ENCODE assay signal across 8 mouse cellular contexts in genomic region chr13:98810143-98810542, GRCm38 (mm10). TPM values are rescaled to one million over a fixed set of nuclear protein-coding genes. Genes with fewer than 3 reads are reported as not detected.
DNase-seq lines count a peak whose midpoint lies in the region; ATAC-seq and TF ChIP-seq lines count a peak whose summit lies in the region.
"Had no signal": no experiment of that assay in that cellular context is flagged by ENCODE, and none has a peak within 500 bp of the region (broad histone marks: within the 10 kb centered on the region; RNA-seq: fewer than 3 reads in every experiment).

No protein-coding gene starts in this region.

- no peaks in the 10 kb centered on the region for H3K9me3 ChIP-seq in lung, embryonic 14.5 days (ENCODE audit: low read depth, low read length)
- no peaks in the 10 kb centered on the region for H3K9me3 ChIP-seq in heart, embryonic 16.5 days (replicated peaks; ENCODE audit: control insufficient read depth, low read length)
- H3K9me3 ChIP-seq: lung, embryonic 15.5 days had no signal

- H3K36me3 ChIP-seq in lung, embryonic 14.5 days (ENCODE audit: insufficient read depth), result peaks cover 3% of the 10 kb centered on the region; the same call in 1 of the 2 replicates
- H3K36me3 ChIP-seq in heart, embryonic 16.5 days (ENCODE audit: control insufficient read depth, insufficient read depth), result peaks cover 1% of the 10 kb centered on the region; the same call in 1 of the 2 replicates
- H3K36me3 ChIP-seq: lung, embryonic 15.5 days had no signal

- no peaks in the 10 kb centered on the region for H3K27me3 ChIP-seq in lung, embryonic 14.5 days (ENCODE audit: insufficient read depth, low read length)
- H3K27me3 ChIP-seq in heart, embryonic 16.5 days (ENCODE audit: control insufficient read depth, insufficient read depth, low read length), result no peaks in the 10 kb centered on the region
- H3K27me3 ChIP-seq: lung, embryonic 15.5 days had no signal

- no peak for ATAC-seq in lung, embryonic 14.5 days (ENCODE audit: insufficient read depth)
- ATAC-seq in heart, embryonic 16.5 days (replicated peaks; ENCODE audit: extremely low read depth, insufficient read depth, low FRiP score), result no peak

- H3K9ac ChIP-seq in lung, embryonic 14.5 days, result no peak overlapping the region
- H3K9ac ChIP-seq in heart, embryonic 16.5 days (ENCODE audit: low read length), result no peak overlapping the region
- H3K9ac ChIP-seq: lung, embryonic 15.5 days had no signal

- H3K4me3 ChIP-seq in lung, embryonic 14.5 days (ENCODE audit: low read depth, low read length), result no peak overlapping the region
- peak overlapping the region; percentile 19; the same call in 1 of the 2 replicates for H3K4me3 ChIP-seq in bone marrow macrophage, adult 2 months (ENCODE audit: insufficient read depth, low read length)
- H3K4me3 ChIP-seq in heart, embryonic 16.5 days (ENCODE audit: low read length), result no peak overlapping the region
- H3K4me3 ChIP-seq: lung, embryonic 15.5 days had no signal

- DNase-seq in lung, embryonic 14.5 days, result peak; percentile 50
- DNase-seq in lung, postnatal 4 days, result no peak
- peak; percentile 37 for DNase-seq in skeletal muscle tissue, adult 2 months (ENCODE audit: low read depth, low spot score)
- no peak for DNase-seq in urinary bladder, postnatal 25 days (ENCODE audit: low spot score)
- no peak for DNase-seq in cerebellum, adult 9-10 months

- peaks cover 2% of the 10 kb centered on the region; the same call in 1 of the 2 replicates for H3K4me1 ChIP-seq in lung, embryonic 14.5 days (ENCODE audit: insufficient read depth)
- H3K4me1 ChIP-seq in bone marrow macrophage, adult 2 months (ENCODE audit: control insufficient read depth, insufficient read depth, low read length), result peaks cover 19% of the 10 kb centered on the region
- H3K4me1 ChIP-seq in heart, embryonic 16.5 days (ENCODE audit: control insufficient read depth, insufficient read depth, low read length), result peaks cover 10% of the 10 kb centered on the region

- WGBS in lung, embryonic 14.5 days, result 44% methylated on average over 6 of the region's 6 CpGs
- 44% methylated on average over 6 of the region's 6 CpGs for WGBS in heart, embryonic 16.5 days

- H3K4me2 ChIP-seq in lung, embryonic 14.5 days, result peak overlapping the region; percentile 24; the same call in 1 of the 2 replicates
- H3K4me2 ChIP-seq in heart, embryonic 16.5 days (ENCODE audit: low read depth, low read length), result 0 out of 2 replicates have a peak overlapping the region, but pooled peaks have one; percentile 28
- H3K4me2 ChIP-seq: lung, embryonic 15.5 days had no signal

- TF ChIP-seq POLR2A in bone marrow macrophage, adult 2 months (IDR thresholded peaks at IDR 0.05; ENCODE audit: borderline replicate concordance, low read depth, low read length), result no peak

- peak overlapping the region; percentile 31 for H3K27ac ChIP-seq in lung, embryonic 14.5 days (ENCODE audit: low read depth)
- H3K27ac ChIP-seq in bone marrow macrophage, adult 2 months (ENCODE audit: insufficient read depth, low read depth, low read length), result peak overlapping the region; percentile 38
- H3K27ac ChIP-seq in heart, embryonic 16.5 days (ENCODE audit: low read length), result 0 out of 2 replicates have a peak overlapping the region, but pooled peaks have one; percentile 10
- H3K27ac ChIP-seq: lung, embryonic 15.5 days had no signal

- TF ChIP-seq CTCF in lung, embryonic 14.5 days (IDR thresholded peaks at IDR 0.05; ENCODE audit: low read depth), result no peak
- no peak for TF ChIP-seq CTCF in bone marrow macrophage, adult 2 months (IDR thresholded peaks at IDR 0.05; ENCODE audit: low read depth, low read length)

RNA-seq across cellular contexts. Expression of gene Fcho2, which starts 5.1 kb away (rescaled TPM):
- 39.0 and 39.6 TPM in 2 replicates for polyA plus RNA-seq in lung, embryonic 14.5 days (2014; fragmentation: Nextera tagmentation; extraction: Ambion mirVana)
- polyA plus RNA-seq in bone marrow macrophage, adult 2 months (2012; ENCODE audit: insufficient read depth, insufficient read length, missing spikeins), result 147 and 157 TPM in 2 replicates
- 26.2 and 28.2 TPM in 2 replicates for polyA plus RNA-seq in heart, embryonic 16.5 days (2015; fragmentation: Nextera tagmentation; extraction: Ambion mirVana)

Comparison
In these comparisons a context has a peak if more than half of its experiments do, and no peak if none do; other contexts are left out.
1. DNase-seq: peak in lung, embryonic 14.5 days (single experiment) and skeletal muscle tissue, adult 2 months (single experiment); none in lung, postnatal 4 days (0 of 2), urinary bladder, postnatal 25 days (single experiment) and cerebellum, adult 9-10 months (single experiment).
2. Peak in every context shown above with its lines, with median percentiles within 50 percentile points of each other: H3K27ac ChIP-seq.